Mouse (Mus musculus): ENCODE data around the gene Fpgt.

GRCm38 (mm10) chr3:155055231-155055916 is 37.8 kb downstream of the Fpgt start, which contains the start of gene Tnni3k:
- TF ChIP-seq CTCF (conservative IDR thresholded peaks at IDR 0.05; ENCODE audit: low read length): no peak
- no peak for TF ChIP-seq NANOG (IDR thresholded peaks at IDR 0.05; ENCODE audit: borderline replicate concordance, low read length)
- no peak for TF ChIP-seq POU5F1 (IDR thresholded peaks at IDR 0.05; ENCODE audit: borderline replicate concordance, low read length)

All from E14TG2a.4 (cell line).